8 mouse cellular contexts compared by ENCODE assay signal in the genomic region with DNA sequence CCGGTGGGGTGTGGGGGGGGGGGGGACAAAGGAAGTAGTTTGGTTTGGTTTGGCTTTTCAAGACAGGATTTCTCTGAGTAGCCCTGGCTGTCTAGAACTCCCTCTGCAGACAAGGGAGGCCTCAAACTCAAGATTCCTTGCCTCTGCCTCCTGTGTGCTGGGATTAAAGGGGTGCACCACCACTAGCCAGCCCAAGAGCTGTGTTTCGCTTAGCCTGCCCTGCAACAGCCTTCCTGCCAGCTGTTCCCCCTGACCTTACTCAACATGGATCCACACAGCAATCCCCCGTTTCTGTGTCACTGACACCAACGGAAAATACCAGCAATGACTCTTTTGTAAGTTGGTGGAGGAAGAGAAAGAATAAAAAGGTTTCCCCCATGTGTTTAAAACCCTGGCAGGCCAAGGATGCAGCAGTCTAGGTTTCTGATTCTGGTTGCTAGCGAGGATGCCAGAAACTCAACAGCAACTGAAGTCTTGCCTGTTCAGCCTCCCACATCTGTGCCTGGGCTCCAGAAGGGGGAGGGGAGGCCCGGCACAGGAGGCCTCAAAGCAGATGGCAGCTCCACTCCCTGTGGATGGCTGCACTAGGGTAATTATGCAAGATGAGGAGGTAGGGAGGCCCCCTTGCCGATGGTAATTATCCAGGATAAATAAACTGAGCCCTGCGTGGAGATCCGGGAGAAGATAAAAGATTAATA.
DNase-seq lines count a peak whose midpoint lies in the region; ATAC-seq and TF ChIP-seq lines count a peak whose summit lies in the region.

No protein-coding gene starts in this region.

- H3K4me1 ChIP-seq in kidney, embryonic 14.5 days (ENCODE audit: control insufficient read depth, insufficient read depth, low read length) = peaks cover 6% of the 10 kb centered on the region; the same call in 1 of the 2 replicates
- H3K4me1 ChIP-seq in kidney, adult 2 months (ENCODE audit: control insufficient read depth, insufficient read depth, low read length) = no peaks in the 10 kb centered on the region
- H3K4me1 ChIP-seq in hindbrain, embryonic 10.5 days (replicated peaks) = peaks cover 20% of the 10 kb centered on the region
- peaks cover 15% of the 10 kb centered on the region for H3K4me1 ChIP-seq in limb, embryonic 10.5 days

- no peak overlapping the region for H3K9ac ChIP-seq in kidney, embryonic 14.5 days (ENCODE audit: low read depth, low read length)

- H3K36me3 ChIP-seq in kidney, embryonic 14.5 days (ENCODE audit: control insufficient read depth, insufficient read depth, low read length) = no peaks in the 10 kb centered on the region
- no peaks in the 10 kb centered on the region for H3K36me3 ChIP-seq in kidney, adult 2 months (ENCODE audit: control insufficient read depth, insufficient read depth, low read length)
- no peaks in the 10 kb centered on the region for H3K36me3 ChIP-seq in hindbrain, embryonic 10.5 days
- H3K36me3 ChIP-seq in limb, embryonic 10.5 days = no peaks in the 10 kb centered on the region

- whole genome bisulfite sequencing in kidney, embryonic 14.5 days = 10% methylated on average over 9 of the region's 9 CpGs
- 18% methylated on average over 9 of the region's 9 CpGs for WGBS in kidney, adult 2 months
- WGBS in hindbrain, embryonic 10.5 days = 28% methylated on average over 9 of the region's 9 CpGs
- 25% methylated on average over 9 of the region's 9 CpGs for WGBS in limb, embryonic 10.5 days

- no peaks in the 10 kb centered on the region for H3K27me3 ChIP-seq in kidney, embryonic 14.5 days (ENCODE audit: control insufficient read depth, insufficient read depth, low read length)
- H3K27me3 ChIP-seq in kidney, adult 2 months (replicated peaks; ENCODE audit: control insufficient read depth, insufficient read depth, low read length) = no peaks in the 10 kb centered on the region
- H3K27me3 ChIP-seq in hindbrain, embryonic 10.5 days (ENCODE audit: insufficient read depth, poor library complexity, severe bottlenecking) = no peaks in the 10 kb centered on the region
- no peaks in the 10 kb centered on the region for H3K27me3 ChIP-seq in limb, embryonic 10.5 days (ENCODE audit: low read depth, poor library complexity, severe bottlenecking)

- DNase-seq in kidney, adult 2 months = no peak
- peak; percentile 61 for DNase-seq in hindbrain, embryonic 10.5 days (ENCODE audit: low spot score)
- DNase-seq in limb, embryonic 10.5 days (ENCODE audit: low spot score) = peak; percentile 58
- DNase-seq in right cerebral cortex, postnatal 10 days (ENCODE audit: low spot score in 2 of 2) = peak; percentile 53 to 58
- DNase-seq in ovary, adult 18-20 months (ENCODE audit: low spot score) = no peak
- DNase-seq in urinary bladder, postnatal 10 days (ENCODE audit: low spot score) = no peak

- H3K4me2 ChIP-seq in kidney, embryonic 14.5 days (replicated peaks; ENCODE audit: low read depth, low read length) = no peak overlapping the region

- ATAC-seq in kidney, embryonic 14.5 days (ENCODE audit: low FRiP score, low TSS enrichment) = peak; percentile 91
- no peak for ATAC-seq in CD4-positive, CD25-positive, alpha-beta regulatory T cell, adult 4 months

- no peak overlapping the region for H3K27ac ChIP-seq in kidney, embryonic 14.5 days (ENCODE audit: low read depth, low read length)
- H3K27ac ChIP-seq in kidney, adult 2 months (ENCODE audit: insufficient read depth, low read depth, low read length) = no peak overlapping the region
- peak overlapping the region; percentile 79 for H3K27ac ChIP-seq in hindbrain, embryonic 10.5 days
- H3K27ac ChIP-seq in limb, embryonic 10.5 days = 0 out of 2 replicates have a peak overlapping the region, but pooled peaks have one; percentile 46

- no peak for TF ChIP-seq CTCF in kidney, adult 2 months (conservative IDR thresholded peaks at IDR 0.05; ENCODE audit: insufficient read depth, insufficient read length, low read depth, low read length)

- no peak overlapping the region for H3K4me3 ChIP-seq in kidney, embryonic 14.5 days (ENCODE audit: low read length)
- H3K4me3 ChIP-seq in kidney, adult 2 months (ENCODE audit: insufficient read depth, low read depth, low read length) = no peak overlapping the region
- no peak overlapping the region for H3K4me3 ChIP-seq in hindbrain, embryonic 10.5 days
- no peak overlapping the region for H3K4me3 ChIP-seq in limb, embryonic 10.5 days

- no peak for TF ChIP-seq POLR2A in kidney, adult 2 months (IDR thresholded peaks at IDR 0.05; ENCODE audit: low read depth, low read length)

- H3K9me3 ChIP-seq in kidney, embryonic 14.5 days (ENCODE audit: control insufficient read depth, low read length) = no peaks in the 10 kb centered on the region
- H3K9me3 ChIP-seq in hindbrain, embryonic 10.5 days = no peaks in the 10 kb centered on the region
- no peaks in the 10 kb centered on the region for H3K9me3 ChIP-seq in limb, embryonic 10.5 days (replicated peaks)

Comparison
In these comparisons a context has a peak if more than half of its experiments do, and no peak if none do; other contexts are left out.
1. H3K27ac ChIP-seq: peak in hindbrain, embryonic 10.5 days (single experiment) and limb, embryonic 10.5 days (single experiment); none in kidney, embryonic 14.5 days (single experiment) and kidney, adult 2 months (single experiment).
2. DNase-seq: peak in hindbrain, embryonic 10.5 days (single experiment), limb, embryonic 10.5 days (single experiment) and right cerebral cortex, postnatal 10 days (2 of 2); none in kidney, adult 2 months (single experiment), ovary, adult 18-20 months (single experiment) and urinary bladder, postnatal 10 days (single experiment).